In the genomic region with DNA sequence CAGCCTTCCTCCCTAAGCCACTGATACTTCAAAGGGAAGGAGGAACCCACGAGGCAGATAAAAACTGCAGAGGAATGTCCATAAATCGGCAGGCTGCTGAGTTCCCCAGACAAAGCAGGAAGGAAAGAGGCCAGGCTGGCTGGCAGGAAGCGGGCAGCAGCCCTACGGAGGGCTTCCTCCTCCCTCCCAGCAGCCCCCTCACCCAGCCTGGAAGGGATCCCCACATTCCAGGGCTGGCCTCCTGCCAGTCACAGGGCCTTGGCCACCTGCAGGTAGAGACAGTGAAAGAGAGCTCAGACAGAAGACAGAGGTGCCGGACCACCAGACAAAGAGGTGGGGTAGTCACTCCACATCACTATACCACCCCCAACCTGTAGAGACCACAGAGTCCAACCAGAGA, we compare ENCODE assay signal across 12 mouse cellular contexts. TPM values are rescaled to one million over a fixed set of nuclear protein-coding genes. Genes with fewer than 3 reads are reported as not detected.
DNase-seq lines count a peak whose midpoint lies in the region; ATAC-seq and TF ChIP-seq lines count a peak whose summit lies in the region.
"Had no signal": no experiment of that assay in that cellular context is flagged by ENCODE, and none has a peak within 500 bp of the region (broad histone marks: within the 10 kb centered on the region; RNA-seq: fewer than 3 reads in every experiment).

No protein-coding gene starts in this region.

- no peaks in the 10 kb centered on the region for H3K9me3 ChIP-seq in heart, embryonic 10.5 days
- no peaks in the 10 kb centered on the region for H3K9me3 ChIP-seq in heart, embryonic 11.5 days (replicated peaks; ENCODE audit: control insufficient read depth, low read length)
- H3K9me3 ChIP-seq in stomach, embryonic 14.5 days (ENCODE audit: control insufficient read depth, low read depth, low read length) = no peaks in the 10 kb centered on the region
- H3K9me3 ChIP-seq in stomach, postnatal 0 days (ENCODE audit: control insufficient read depth, low read length) = no peaks in the 10 kb centered on the region
- H3K9me3 ChIP-seq in limb, embryonic 11.5 days (ENCODE audit: control insufficient read depth, low read length) = no peaks in the 10 kb centered on the region
- no peaks in the 10 kb centered on the region for H3K9me3 ChIP-seq in neural tube, embryonic 15.5 days (replicated peaks)

- no peak overlapping the region for H3K9ac ChIP-seq in heart, embryonic 11.5 days (ENCODE audit: low read depth, low read length)
- no peak overlapping the region for H3K9ac ChIP-seq in stomach, embryonic 14.5 days (replicated peaks; ENCODE audit: low read depth, low read length)
- H3K9ac ChIP-seq in stomach, postnatal 0 days (ENCODE audit: low read length) = no peak overlapping the region
- no peak overlapping the region for H3K9ac ChIP-seq in limb, embryonic 11.5 days (ENCODE audit: low read length)
- 0 out of 2 replicates have a peak overlapping the region, but pooled peaks have one; percentile 1 for H3K9ac ChIP-seq in neural tube, embryonic 15.5 days (replicated peaks)

- no peak for TF ChIP-seq EP300 in stomach, postnatal 0 days (optimal IDR thresholded peaks at IDR 0.05)

- H3K4me2 ChIP-seq in heart, embryonic 11.5 days = no peak overlapping the region
- no peak overlapping the region for H3K4me2 ChIP-seq in stomach, embryonic 14.5 days (replicated peaks; ENCODE audit: low read depth, low read length)
- no peak overlapping the region for H3K4me2 ChIP-seq in stomach, postnatal 0 days (replicated peaks; ENCODE audit: low read depth)
- no peak overlapping the region for H3K4me2 ChIP-seq in limb, embryonic 11.5 days (ENCODE audit: low read depth, severe bottlenecking)
- H3K4me2 ChIP-seq in neural tube, embryonic 15.5 days = no peak overlapping the region

- TF ChIP-seq CTCF in stomach, postnatal 0 days (IDR thresholded peaks at IDR 0.05; ENCODE audit: low read depth) = no peak

- peak overlapping the region; percentile 60 for H3K27ac ChIP-seq in heart, embryonic 10.5 days
- no peak overlapping the region; the same call in 1 of the 2 replicates for H3K27ac ChIP-seq in heart, embryonic 11.5 days (ENCODE audit: low read depth, low read length)
- peak overlapping the region; percentile 39; the same call in 1 of the 2 replicates for H3K27ac ChIP-seq in stomach, embryonic 14.5 days (ENCODE audit: low read length)
- H3K27ac ChIP-seq in stomach, postnatal 0 days (replicated peaks) = no peak overlapping the region
- peak overlapping the region; percentile 52 for H3K27ac ChIP-seq in limb, embryonic 11.5 days (replicated peaks; ENCODE audit: low read depth, low read length)
- H3K27ac ChIP-seq in neural tube, embryonic 15.5 days (replicated peaks) = peak overlapping the region; percentile 74; the same call in 1 of the 2 replicates
- H3K27ac ChIP-seq: heart, adult 2 months; left cerebral cortex, adult 2 months had no signal

- H3K36me3 ChIP-seq in heart, embryonic 10.5 days = 0 out of 2 replicates have a peak, but pooled peaks cover 4% of the 10 kb centered on the region
- no peaks in the 10 kb centered on the region for H3K36me3 ChIP-seq in heart, embryonic 11.5 days (ENCODE audit: control insufficient read depth, insufficient read depth, low read length)
- H3K36me3 ChIP-seq in stomach, embryonic 14.5 days (ENCODE audit: control insufficient read depth, insufficient read depth, low read length) = no peaks in the 10 kb centered on the region
- no peaks in the 10 kb centered on the region; the same call in 1 of the 2 replicates for H3K36me3 ChIP-seq in stomach, postnatal 0 days (ENCODE audit: control insufficient read depth, insufficient read depth, low read length)
- H3K36me3 ChIP-seq in limb, embryonic 11.5 days (ENCODE audit: control insufficient read depth, insufficient read depth, low read length) = no peaks in the 10 kb centered on the region
- H3K36me3 ChIP-seq in neural tube, embryonic 15.5 days = 0 out of 2 replicates have a peak, but pooled peaks cover 4% of the 10 kb centered on the region

- ATAC-seq in heart, embryonic 11.5 days (replicated peaks; ENCODE audit: insufficient number of reproducible peaks, low FRiP score, low TSS enrichment) = no peak
- no peak for ATAC-seq in stomach, embryonic 14.5 days (ENCODE audit: insufficient number of reproducible peaks, insufficient read depth, low FRiP score, low read depth)
- ATAC-seq in stomach, postnatal 0 days (ENCODE audit: low FRiP score, low TSS enrichment) = no peak
- no peak for ATAC-seq in limb, embryonic 11.5 days (ENCODE audit: insufficient number of reproducible peaks, low FRiP score, low TSS enrichment, low read depth)
- ATAC-seq in neural tube, embryonic 15.5 days (ENCODE audit: low FRiP score) = no peak
- no peak for ATAC-seq in frontal cortex, adult (ENCODE audit: low TSS enrichment)
- ATAC-seq: lung, postnatal 0 days had no signal

- no peak for DNase-seq in heart, embryonic 10.5 days (ENCODE audit: low spot score)
- no peak for DNase-seq in stomach, postnatal 0 days (ENCODE audit: low spot score)
- DNase-seq in limb, embryonic 11.5 days (ENCODE audit: low spot score) = no peak
- no peak for DNase-seq in retina, embryonic 14.5 days (ENCODE audit: low spot score)
- DNase-seq: heart, adult 2 months; thymus, postnatal 14 days had no signal

- peaks cover 90% of the 10 kb centered on the region for H3K4me1 ChIP-seq in heart, embryonic 10.5 days
- peaks cover 53% of the 10 kb centered on the region for H3K4me1 ChIP-seq in heart, embryonic 11.5 days (ENCODE audit: control insufficient read depth, insufficient read depth, low read length)
- H3K4me1 ChIP-seq in stomach, embryonic 14.5 days (ENCODE audit: control insufficient read depth, insufficient read depth, low read length) = peaks cover 32% of the 10 kb centered on the region
- no peaks in the 10 kb centered on the region for H3K4me1 ChIP-seq in stomach, postnatal 0 days (replicated peaks; ENCODE audit: control insufficient read depth, insufficient read depth)
- peaks cover 41% of the 10 kb centered on the region for H3K4me1 ChIP-seq in limb, embryonic 11.5 days (ENCODE audit: control insufficient read depth, insufficient read depth, low read length)
- H3K4me1 ChIP-seq in neural tube, embryonic 15.5 days = peaks cover 78% of the 10 kb centered on the region

- H3K27me3 ChIP-seq in heart, embryonic 10.5 days (ENCODE audit: insufficient read depth, poor library complexity, severe bottlenecking) = no peaks in the 10 kb centered on the region
- H3K27me3 ChIP-seq in heart, embryonic 11.5 days (ENCODE audit: control insufficient read depth, insufficient read depth, low read length) = no peaks in the 10 kb centered on the region
- no peaks in the 10 kb centered on the region for H3K27me3 ChIP-seq in stomach, embryonic 14.5 days (ENCODE audit: control insufficient read depth, insufficient read depth, low read length)
- H3K27me3 ChIP-seq in stomach, postnatal 0 days (ENCODE audit: control insufficient read depth, insufficient read depth, low read length) = no peaks in the 10 kb centered on the region
- no peaks in the 10 kb centered on the region for H3K27me3 ChIP-seq in limb, embryonic 11.5 days (ENCODE audit: control insufficient read depth, insufficient read depth, low read length)
- H3K27me3 ChIP-seq in neural tube, embryonic 15.5 days (replicated peaks) = no peaks in the 10 kb centered on the region

- 38% methylated on average over 5 of the region's 5 CpGs for WGBS in heart, embryonic 10.5 days
- WGBS in heart, embryonic 11.5 days (ENCODE audit: insufficient replicate concordance) = 27% methylated on average over 5 of the region's 5 CpGs
- 32% methylated on average over 5 of the region's 5 CpGs for WGBS in stomach, embryonic 14.5 days
- 34% methylated on average over 3 of the region's 5 CpGs for WGBS in stomach, postnatal 0 days
- 34% methylated on average over 5 of the region's 5 CpGs for WGBS in limb, embryonic 11.5 days
- WGBS in neural tube, embryonic 15.5 days = 16% methylated on average over 5 of the region's 5 CpGs

- no peak overlapping the region for H3K4me3 ChIP-seq in heart, embryonic 10.5 days
- H3K4me3 ChIP-seq in heart, embryonic 11.5 days (ENCODE audit: low read depth, low read length) = no peak overlapping the region
- no peak overlapping the region for H3K4me3 ChIP-seq in stomach, embryonic 14.5 days (ENCODE audit: low read depth, low read length)
- H3K4me3 ChIP-seq in stomach, postnatal 0 days (ENCODE audit: low read depth, low read length) = no peak overlapping the region
- H3K4me3 ChIP-seq in limb, embryonic 11.5 days (ENCODE audit: low read depth, low read length) = no peak overlapping the region
- no peak overlapping the region for H3K4me3 ChIP-seq in neural tube, embryonic 15.5 days (replicated peaks)
- H3K4me3 ChIP-seq: heart, adult 2 months; left cerebral cortex, adult 2 months had no signal

RNA-seq across cellular contexts. Expression of a gene that starts 32.7 kb away (rescaled TPM):
- polyA plus RNA-seq in heart, embryonic 10.5 days (2016; fragmentation: Nextera tagmentation; extraction: Ambion mirVana) = 2.0 and 3.6 TPM in 2 replicates
- 4.0 and 5.6 TPM in 2 replicates for polyA plus RNA-seq in heart, embryonic 11.5 days (2014; fragmentation: Nextera tagmentation; extraction: Ambion mirVana)
- polyA plus RNA-seq in stomach, embryonic 14.5 days (2014; fragmentation: Nextera tagmentation; extraction: Ambion mirVana) = 5.9 and 8.0 TPM in 2 replicates
- 1.6 TPM in 2 replicates for polyA plus RNA-seq in stomach, postnatal 0 days (2015; fragmentation: Nextera tagmentation; extraction: Ambion mirVana)
- 5.8 and 7.7 TPM in 2 replicates for polyA plus RNA-seq in limb, embryonic 11.5 days (2014; fragmentation: Nextera tagmentation; extraction: Ambion mirVana)
- 2.4 and 2.7 TPM in 2 replicates for polyA plus RNA-seq in neural tube, embryonic 15.5 days (2015; fragmentation: Nextera tagmentation; extraction: Ambion mirVana)

RNA-seq across cellular contexts. Expression of a gene that starts 33.0 kb away (rescaled TPM):
- 72.6 TPM in 2 replicates for polyA plus RNA-seq in heart, embryonic 10.5 days (2016; fragmentation: Nextera tagmentation; extraction: Ambion mirVana)
- polyA plus RNA-seq in heart, embryonic 11.5 days (2014; fragmentation: Nextera tagmentation; extraction: Ambion mirVana) = 62.4 and 64.4 TPM in 2 replicates
- polyA plus RNA-seq in stomach, embryonic 14.5 days (2014; fragmentation: Nextera tagmentation; extraction: Ambion mirVana) = 74.2 and 80.8 TPM in 2 replicates
- polyA plus RNA-seq in stomach, postnatal 0 days (2015; fragmentation: Nextera tagmentation; extraction: Ambion mirVana) = 54.5 and 56.2 TPM in 2 replicates
- polyA plus RNA-seq in limb, embryonic 11.5 days (2014; fragmentation: Nextera tagmentation; extraction: Ambion mirVana) = 76.1 and 76.5 TPM in 2 replicates
- 97.5 and 98.3 TPM in 2 replicates for polyA plus RNA-seq in neural tube, embryonic 15.5 days (2015; fragmentation: Nextera tagmentation; extraction: Ambion mirVana)

Comparison
In these comparisons a context has a peak if more than half of its experiments do, and no peak if none do; other contexts are left out.
1. H3K27ac ChIP-seq: peak in heart, embryonic 10.5 days (single experiment), stomach, embryonic 14.5 days (single experiment), limb, embryonic 11.5 days (single experiment) and neural tube, embryonic 15.5 days (single experiment); none in heart, embryonic 11.5 days (single experiment) and stomach, postnatal 0 days (single experiment).